Mouse (Mus musculus) cerebellum, postnatal 4 days (tissue): ENCODE measurements around the gene Pigb.
"Not testable (repeated sequence)": the region's sequence is repeated elsewhere in the genome, so short reads cannot be mapped to it uniquely, and the experiment has no call there.

ENCODE experiments used
- DNase-seq, 2 experiments: peaks; one replicate each; pipeline ENCODE4 v3.0.0; 2022; ENCODE audit warnings: low spot score in 2 of 2, mixed read lengths in 1 of 2

Gene Pigb

GRCm38 (mm10) chr9:73040080-73040479 is at the start of gene Pigb:
Gene Pigb (minus strand): TSS chr9:73040378.
- no peak for DNase-seq

GRCm38 (mm10) chr9:73089222-73089920 is 49.2 kb upstream of the Pigb start:
- no peak for DNase-seq

- DNase-seq = no peak
Measured at GRCm38 (mm10) chr9:73087581-73087980, 47.4 kb upstream of the Pigb start.

GRCm38 (mm10) chr9:73087121-73087520 is 46.9 kb upstream of the Pigb start:
- DNase-seq = no peak

GRCm38 (mm10) chr9:73085845-73086244 is 45.7 kb upstream of the Pigb start:
- no peak for DNase-seq

- no peak for DNase-seq
Measured at GRCm38 (mm10) chr9:73083956-73084355, 43.8 kb upstream of the Pigb start.

- no peak for DNase-seq
Measured at GRCm38 (mm10) chr9:73082291-73083000, 42.3 kb upstream of the Pigb start.

- no peak for DNase-seq
Measured at GRCm38 (mm10) chr9:73079801-73080325, 39.7 kb upstream of the Pigb start.

GRCm38 (mm10) chr9:73079349-73079748 is 39.2 kb upstream of the Pigb start:
- not testable (repeated sequence) for DNase-seq

GRCm38 (mm10) chr9:73073169-73073568 is 33.0 kb upstream of the Pigb start:
- DNase-seq = no peak

GRCm38 (mm10) chr9:73072426-73072825 is 32.2 kb upstream of the Pigb start:
- DNase-seq = no peak

GRCm38 (mm10) chr9:73070971-73071659 is 30.9 kb upstream of the Pigb start:
- DNase-seq = no peak

- DNase-seq = no peak
Measured at GRCm38 (mm10) chr9:73068688-73069087, 28.5 kb upstream of the Pigb start.

GRCm38 (mm10) chr9:73068230-73068679 is 28.1 kb upstream of the Pigb start:
- no peak for DNase-seq

GRCm38 (mm10) chr9:73067086-73067485 is 26.9 kb upstream of the Pigb start:
- DNase-seq = no peak

- no peak for DNase-seq
Measured at GRCm38 (mm10) chr9:73063621-73064290, 23.6 kb upstream of the Pigb start.

GRCm38 (mm10) chr9:73059224-73059623 is 19.0 kb upstream of the Pigb start:
- no peak for DNase-seq

GRCm38 (mm10) chr9:73055441-73055911 is 15.3 kb upstream of the Pigb start:
- no peak for DNase-seq

GRCm38 (mm10) chr9:73050606-73051005 is 10.4 kb upstream of the Pigb start:
- no peak for DNase-seq

- DNase-seq = no peak
Measured at GRCm38 (mm10) chr9:73049833-73050232, 9.7 kb upstream of the Pigb start.

GRCm38 (mm10) chr9:73048927-73049326 is 8.7 kb upstream of the Pigb start:
- DNase-seq = no peak

- no peak for DNase-seq
Measured at GRCm38 (mm10) chr9:73047906-73048305, 7.7 kb upstream of the Pigb start.
